8 mouse cellular contexts compared by ENCODE assay signal in the genomic region with DNA sequence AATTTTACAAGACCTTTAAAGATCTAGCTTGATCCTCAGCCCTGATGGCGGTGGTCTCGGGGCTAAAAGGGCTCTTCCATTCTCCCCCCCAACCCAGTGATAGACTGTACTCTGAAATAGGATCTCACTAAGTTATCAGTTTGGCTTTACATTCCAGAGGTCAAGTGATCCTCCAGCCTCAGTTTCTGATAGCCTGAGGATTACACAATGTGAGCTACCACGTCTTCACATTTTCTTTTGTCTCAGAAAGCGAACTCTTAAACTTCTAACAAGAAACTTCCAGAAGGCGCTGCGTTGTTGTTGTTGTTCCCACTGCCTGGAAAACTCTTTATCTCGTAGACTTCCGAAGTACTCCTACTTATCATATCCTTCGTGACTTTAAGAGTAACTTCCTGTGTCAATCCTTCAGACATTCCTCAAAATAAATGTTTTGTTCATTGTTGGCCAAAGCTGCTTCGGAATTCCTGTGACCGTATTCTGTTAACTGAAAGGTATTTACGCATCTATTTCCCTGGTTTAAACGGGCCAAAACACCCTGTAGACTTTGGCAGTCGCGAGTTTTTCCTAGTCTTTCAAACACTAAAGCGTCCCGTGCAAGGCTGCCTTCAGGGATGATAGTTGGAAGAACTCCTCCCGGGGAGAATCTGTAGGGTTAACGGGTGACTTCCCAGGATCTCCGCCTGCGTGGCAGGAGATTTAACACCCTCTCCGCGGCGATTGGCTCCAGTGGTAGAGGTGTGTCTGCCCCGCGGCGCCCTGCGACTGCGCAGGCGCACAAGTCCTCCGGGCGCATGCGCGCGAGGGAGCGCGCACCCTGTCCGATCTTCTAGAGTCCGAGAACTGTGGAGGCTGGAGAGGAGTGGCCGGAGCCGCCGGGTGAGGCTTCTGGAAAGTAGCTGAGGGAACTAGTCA. TPM values are rescaled to one million over a fixed set of nuclear protein-coding genes. Genes with fewer than 3 reads are reported as not detected.
DNase-seq lines count a peak whose midpoint lies in the region; ATAC-seq lines count a peak whose summit lies in the region.

A gene (plus strand): TSS at position 786 of the 912 bp plus-strand sequence.

- peak; percentile 63 for ATAC-seq in megakaryocyte progenitor cell, adult 5-6 weeks (replicated peaks; ENCODE audit: poor library complexity)

- DNase-seq in adipocyte (ENCODE audit: low spot score), result peak; percentile 97
- peak; percentile 95 for DNase-seq in embryo, embryonic 10 days (ENCODE audit: low spot score)
- DNase-seq in gastrocnemius, postnatal 10 days, result peak; percentile 92
- DNase-seq in induced T-regulatory cell, adult 2 months (ENCODE audit: low read depth), result peak; percentile 94
- DNase-seq in left cerebral cortex, adult 9 months (ENCODE audit: low spot score in 2 of 2), result peak; percentile 85 to 94
- peak; percentile 90 for DNase-seq in right cerebral cortex, postnatal 14 days
- DNase-seq in urinary bladder, postnatal 36 days (ENCODE audit: low spot score in 2 of 2), result peak; percentile 93 to 96

RNA-seq across cellular contexts. Expression of the gene that starts here (rescaled TPM):
- total RNA-seq in gastrocnemius, postnatal 10 days (2021), result 10 to 100 TPM; 43.9 to 56.8 TPM
- 63.4 and 64.3 TPM in 2 replicates for total RNA-seq in megakaryocyte progenitor cell, adult 5-6 weeks (2015)
- 86.2 and 131 TPM in 2 replicates for total RNA-seq in megakaryocyte progenitor cell, adult 5-6 weeks (2017)

Comparison
In these comparisons a context has a peak if more than half of its experiments do, and no peak if none do; other contexts are left out.
1. Peak in every context shown above with its lines: DNase-seq and ATAC-seq.